Mouse (Mus musculus) gastrocnemius, postnatal 4 days (tissue): Measurements from ENCODE around the gene Kctd14. TPM values are rescaled to one million over a fixed set of nuclear protein-coding genes. Genes with fewer than 3 reads are reported as not detected.
A peak's percentile ranks its signal among the peaks of the same experiment; 100 is the strongest.
"Not testable (repeated sequence)": the region's sequence is repeated elsewhere in the genome, so short reads cannot be mapped to it uniquely, and the experiment has no call there.

Experiments used
- DNase-seq, 2 experiments: peaks; one replicate each; pipeline ENCODE4 v3.0.0; 2021 to 2022; ENCODE audit warnings: low spot score in 2 of 2, mixed read lengths in 2 of 2
- long read RNA-seq, 2 experiments: library from polyadenylated mRNA; stranded (forward); transcript quantifications; one replicate each; pipeline ENCODE4 v2.0.0; 2021
- total RNA-seq, 2 experiments: library from RNA; stranded (reverse); gene quantifications; 2 replicates each; pipeline ENCODE4 v1.2.3; 2021

Gene Kctd14
- total RNA-seq, result under 1 TPM; 0.44 to 0.56 TPM
- long read RNA-seq, experiment 1, partial matches to known transcripts, result 0 of 1 reads
- long read RNA-seq, experiment 1, other reads (novel, unspliced or antisense), result 0 of 1 reads
- long read RNA-seq, experiment 2, partial matches to known transcripts, result 0 of 1 reads
- long read RNA-seq, experiment 2, other reads (novel, unspliced or antisense), result 1 of 1 reads

GRCm38 (mm10) chr7:97451023-97451422 is at the start of gene Kctd14:
Gene Kctd14, plus strand, starts transcription at chr7:97451323.
- not testable (repeated sequence) for DNase-seq

GRCm38 (mm10) chr7:97407145-97407544 is 44.0 kb upstream of the Kctd14 start:
- DNase-seq, result no peak

- DNase-seq, result no peak
Observed at GRCm38 (mm10) chr7:97411106-97411505, 40.0 kb upstream of the Kctd14 start.

- DNase-seq, result no peak
Observed at GRCm38 (mm10) chr7:97411575-97411974, 39.5 kb upstream of the Kctd14 start.

- no peak for DNase-seq
Observed at GRCm38 (mm10) chr7:97413981-97414380, 37.1 kb upstream of the Kctd14 start.

GRCm38 (mm10) chr7:97414426-97414825 is 36.7 kb upstream of the Kctd14 start:
- no peak for DNase-seq

GRCm38 (mm10) chr7:97414915-97415687 is 36.0 kb upstream of the Kctd14 start:
- no peak for DNase-seq

- no peak for DNase-seq
Observed at GRCm38 (mm10) chr7:97416473-97416872, 34.6 kb upstream of the Kctd14 start.

GRCm38 (mm10) chr7:97416906-97417777 is 34.0 kb upstream of the Kctd14 start, which contains the start of gene Thrsp:
Gene Thrsp, minus strand, starts transcription at chr7:97417730.
- DNase-seq, result peak; percentile 25 to 67

- peak; percentile 48 to 66 for DNase-seq
Observed at GRCm38 (mm10) chr7:97418717-97419116, 32.4 kb upstream of the Kctd14 start.

GRCm38 (mm10) chr7:97419163-97419562 is 32.0 kb upstream of the Kctd14 start:
- no peak for DNase-seq

- no peak for DNase-seq
Observed at GRCm38 (mm10) chr7:97420406-97420805, 30.7 kb upstream of the Kctd14 start.

- DNase-seq, result peak in 1 of 2 experiments; percentile 39
Observed at GRCm38 (mm10) chr7:97420958-97421651, 30.0 kb upstream of the Kctd14 start.

- no peak for DNase-seq
Observed at GRCm38 (mm10) chr7:97423754-97424153, 27.4 kb upstream of the Kctd14 start.

GRCm38 (mm10) chr7:97424621-97425245 is 26.4 kb upstream of the Kctd14 start:
- DNase-seq, result peak; percentile 85 to 90

GRCm38 (mm10) chr7:97426566-97426965 is 24.6 kb upstream of the Kctd14 start:
- no peak for DNase-seq

- DNase-seq, result no peak
Observed at GRCm38 (mm10) chr7:97427296-97427695, 23.8 kb upstream of the Kctd14 start.

- DNase-seq, result no peak
Observed at GRCm38 (mm10) chr7:97427778-97428420, 23.2 kb upstream of the Kctd14 start.

- no peak for DNase-seq
Observed at GRCm38 (mm10) chr7:97429705-97430104, 21.4 kb upstream of the Kctd14 start.

- DNase-seq, result not testable (repeated sequence)
Observed at GRCm38 (mm10) chr7:97433517-97433916, 17.6 kb upstream of the Kctd14 start.
